Mouse (Mus musculus) embryonic facial prominence, embryonic 14.5 days (tissue): ENCODE results near the gene Rilpl1. TPM values are rescaled to one million over a fixed set of nuclear protein-coding genes. Genes with fewer than 3 reads are reported as not detected.
A peak's percentile ranks its signal among the peaks of the same experiment; 100 is the strongest.

ENCODE experiments used
- ATAC-seq: fragments of 200-750 bp; cut with Nextera tagmentation; 2 replicates; pipeline ENCODE4 v1.8.0; 2017; ENCODE audit warnings: low read depth, moderate number of reproducible peaks, moderate TSS enrichment
- DNase-seq: peaks from one replicate; pipeline ENCODE4 v3.0.0-alpha.2; 2015; ENCODE audit warnings: low spot score
- H3K27ac ChIP-seq: fragments of 300-500 bp; sonication (generic); replicated peaks from 2 replicates; pipeline ENCODE4 v1.5.1; 2014; ENCODE audit warnings: low read depth, mild to moderate bottlenecking, low read length, moderate library complexity
- H3K27me3 ChIP-seq: fragments of 300-500 bp; sonication (generic); replicated peaks from 2 replicates; pipeline ENCODE4 v1.6.1; 2014; ENCODE audit warnings: low read length; ENCODE audit not compliant: control insufficient read depth, insufficient read depth
- H3K36me3 ChIP-seq: fragments of 300-500 bp; sonication (generic); 2 replicates; pipeline ENCODE4 v1.6.1; 2014; ENCODE audit warnings: low read length, mixed read lengths; ENCODE audit not compliant: control insufficient read depth, insufficient read depth
- H3K4me1 ChIP-seq: fragments of 300-500 bp; sonication (generic); 2 replicates; pipeline ENCODE4 v1.6.1; 2014; ENCODE audit warnings: antibody characterized with exemption, low read length; ENCODE audit not compliant: control insufficient read depth, insufficient read depth
- H3K4me2 ChIP-seq: fragments of 300-500 bp; sonication (generic); 2 replicates; pipeline ENCODE4 v1.6.1; 2014; ENCODE audit warnings: low read depth, mild to moderate bottlenecking, low read length, moderate library complexity, mixed read lengths
- H3K4me3 ChIP-seq: fragments of 300-500 bp; sonication (generic); 2 replicates; pipeline ENCODE4 v1.5.1; 2014; ENCODE audit warnings: low read depth, mild to moderate bottlenecking, low read length
- H3K9ac ChIP-seq: fragments of 300-500 bp; sonication (generic); 2 replicates; pipeline ENCODE4 v1.6.1; 2014; ENCODE audit warnings: low read depth, mild to moderate bottlenecking, low read length, moderate library complexity, mixed read lengths
- H3K9me3 ChIP-seq: fragments of 300-500 bp; sonication (generic); 2 replicates; pipeline ENCODE4 v1.6.1; 2016; ENCODE audit warnings: low read length; ENCODE audit not compliant: control insufficient read depth
- WGBS: fragments of 180-500 bp; shearing (Covaris S2); extraction: QIAGEN DNeasy Blood & Tissue Kit; methylation state at CpG from one replicate; pipeline ENCODE4 v1.1.7; 2014; 5-methylcytosine and 5-hydroxymethylcytosine counted together
- polyA plus RNA-seq: library from polyadenylated mRNA; unstranded; fragments of >200 nt; fragmentation: Nextera tagmentation; extraction: Ambion mirVana; gene quantifications from 2 replicates; pipeline ENCODE4 v1.2.1, GENCODE M21; 2014

Gene Rilpl1
- polyA plus RNA-seq, result 27.0 and 29.6 TPM in 2 replicates

DNA sequence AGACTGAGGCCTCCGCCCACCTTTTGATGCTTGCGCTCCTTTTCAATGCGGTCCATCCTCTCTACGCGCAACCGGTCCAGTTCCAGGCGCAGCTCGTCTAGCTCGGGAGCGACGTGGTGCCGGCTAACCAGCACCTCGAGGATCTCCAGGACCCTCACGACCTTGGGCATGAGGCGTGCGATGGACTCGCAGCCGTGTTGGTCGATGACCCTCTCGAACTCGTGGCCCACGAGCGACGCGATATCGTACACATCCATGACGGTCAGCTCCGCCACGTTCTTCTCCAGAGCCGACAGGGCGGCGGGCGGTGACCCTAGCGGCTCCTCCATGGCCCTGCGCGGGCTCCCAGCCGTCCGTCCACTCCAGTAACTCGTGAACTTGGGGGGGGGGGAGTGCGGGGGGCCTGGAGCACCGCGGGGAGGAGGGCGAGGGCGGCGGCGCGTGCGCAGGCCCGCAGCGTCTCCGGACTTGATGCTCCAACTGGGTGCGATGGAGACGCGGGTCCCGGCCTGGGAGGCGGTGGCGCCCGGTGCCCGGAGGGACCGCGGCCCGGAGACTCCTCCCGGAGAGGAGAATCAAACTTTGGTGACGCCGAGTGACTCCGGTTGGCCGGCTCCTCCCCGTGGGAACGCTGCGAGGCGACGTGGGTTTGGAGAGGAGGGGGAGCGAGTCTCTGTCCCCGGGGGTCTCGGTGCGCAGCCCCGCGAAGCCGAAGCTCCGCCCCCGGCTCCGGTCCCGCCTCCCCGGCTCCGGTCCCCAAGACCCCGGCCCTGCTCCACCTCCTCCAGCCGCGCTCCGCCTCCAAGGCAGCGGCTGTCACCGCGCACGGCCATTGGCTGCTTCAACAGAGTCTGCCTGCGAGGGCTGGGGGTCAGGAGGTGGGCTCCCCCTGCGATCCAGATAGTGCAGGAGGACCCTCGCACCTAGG is at the start of gene Rilpl1:
TSS of gene Rilpl1 (minus strand) at position 737 of the 928 bp plus-strand sequence.
- Histone ChIP-seq H3K4me1 (peaks cover 21% of the 10 kb centered on the region), H3K9ac (peak within 1 kb of the TSS; percentile 83), H3K4me3 (peak within 1 kb of the TSS; percentile 83), H3K27me3 (no peaks in the 10 kb centered on the region), H3K9me3 (no peaks in the 10 kb centered on the region), H3K4me2 (peak within 1 kb of the TSS; percentile 76), H3K36me3 (0 out of 2 replicates have a peak, but pooled peaks cover 3% of the 10 kb centered on the region), H3K27ac (peak within 1 kb of the TSS; percentile 49)
- ATAC-seq, result peak; percentile 95
- WGBS, result under 1% methylated on average over 46 of the region's 96 CpGs
- DNase-seq, result peak; percentile 94

DNA sequence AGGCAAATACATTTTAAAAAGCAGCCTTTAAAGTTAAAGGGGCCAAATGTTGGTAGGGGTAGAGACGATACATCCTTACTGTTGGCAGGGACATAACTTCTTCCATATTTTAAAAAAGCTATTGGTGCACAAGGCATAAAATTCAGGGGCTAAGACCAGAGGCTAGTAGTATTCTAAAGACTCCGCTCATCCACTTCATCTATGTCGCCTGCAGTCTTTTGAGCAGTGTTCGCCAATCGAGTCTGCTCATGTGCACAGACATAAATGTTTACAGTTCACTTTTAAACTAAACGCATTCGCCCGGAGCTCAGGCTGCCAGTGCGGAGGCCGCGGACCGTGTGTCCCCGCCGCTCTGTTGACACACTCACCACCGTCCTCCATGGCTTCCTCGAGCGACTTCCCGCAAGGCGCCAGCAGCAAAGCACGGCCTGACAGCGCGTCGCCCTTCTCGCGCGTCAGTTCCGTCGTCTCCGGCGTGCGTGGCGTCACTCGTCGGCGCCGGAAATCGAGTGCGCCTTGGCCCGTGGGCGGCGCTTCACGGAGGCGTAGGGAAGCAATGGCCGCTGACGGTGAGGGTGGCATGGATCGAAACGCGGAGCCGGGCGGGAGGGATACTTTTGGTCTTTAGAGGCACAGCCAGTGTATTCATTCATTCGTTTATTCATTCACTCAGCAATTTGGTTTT is 47.6 kb upstream of the Rilpl1 start, which contains the start of the genes Eif2b1 and Gtf2h3:
TSS of gene Eif2b1 (minus strand) at position 499 of the 685 bp plus-strand sequence.
TSS of gene Gtf2h3 (plus strand) at position 508 of the 685 bp plus-strand sequence.
- 2% methylated on average over 41 of the region's 51 CpGs for WGBS
- Histone ChIP-seq H3K4me1 (peaks cover 14% of the 10 kb centered on the region), H3K27me3 (no peaks in the 10 kb centered on the region), H3K4me3 (peak within 1 kb of the TSS; percentile 68), H3K36me3 (peaks cover 50% of the 10 kb centered on the region), H3K27ac (no peak within 1 kb of the TSS; the same call in 1 of the 2 replicates), H3K4me2 (peak within 1 kb of the TSS; percentile 90), H3K9me3 (no peaks in the 10 kb centered on the region), H3K9ac (peak within 1 kb of the TSS; percentile 75)
- ATAC-seq, result peak; percentile 95
- peak; percentile 96 for DNase-seq

DNA sequence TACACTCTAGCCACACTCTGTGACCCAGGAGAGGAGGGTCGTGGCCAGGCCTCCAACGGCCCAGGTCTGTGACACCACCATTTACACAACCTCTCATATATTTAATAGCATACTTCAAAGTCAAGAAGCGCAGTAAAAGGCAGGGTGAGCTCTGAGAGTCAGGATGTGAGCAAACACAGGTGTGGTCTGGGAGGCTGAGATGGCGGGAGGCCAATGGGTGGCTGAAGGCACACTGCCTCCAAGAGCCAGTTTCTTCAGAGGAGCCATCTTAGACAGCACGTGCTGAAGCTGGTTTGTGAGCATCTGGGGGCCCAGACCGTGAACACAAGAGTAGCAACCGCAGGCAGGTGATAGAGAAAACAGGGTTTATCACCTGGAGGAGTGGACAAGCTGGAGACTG is 44.3 kb upstream of the Rilpl1 start:
- no peak for ATAC-seq
- 96% methylated on average over 7 of the region's 7 CpGs for WGBS

DNA sequence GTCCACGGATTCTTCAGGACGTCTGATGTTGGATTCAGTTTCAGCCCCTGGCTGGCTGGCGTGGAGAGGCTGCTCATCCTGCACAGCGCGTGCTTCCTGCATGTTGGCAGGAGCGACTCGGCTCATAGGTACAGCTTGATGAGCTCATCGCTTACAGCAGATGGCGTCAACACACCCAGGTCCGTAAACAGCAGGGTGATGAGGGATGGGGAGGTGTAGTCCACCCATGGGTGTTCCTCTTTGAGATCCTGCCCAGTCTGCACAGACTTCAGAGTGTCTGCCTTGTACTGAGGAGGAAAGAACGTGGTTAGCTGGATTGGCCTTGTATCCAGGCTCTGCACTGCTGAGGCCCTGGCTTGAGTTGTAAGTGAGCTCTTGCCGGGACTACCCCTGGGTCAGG is 39.9 kb upstream of the Rilpl1 start:
- Histone ChIP-seq H3K4me2 (no peak overlapping the region), H3K4me3 (no peak overlapping the region), H3K9me3 (no peaks in the 10 kb centered on the region), H3K9ac (no peak overlapping the region), H3K27me3 (no peaks in the 10 kb centered on the region), H3K4me1 (no peaks in the 10 kb centered on the region), H3K27ac (no peak overlapping the region), H3K36me3 (peaks cover 99% of the 10 kb centered on the region)
- ATAC-seq (no peak), DNase-seq (no peak)
- WGBS, result 84% methylated on average over 12 of the region's 12 CpGs

More for the DNA sequence above, 44.3 kb upstream of the Rilpl1 start:
- H3K9me3 ChIP-seq, result no peaks in the 10 kb centered on the region
- no peak overlapping the region for H3K4me3 ChIP-seq
- no peak overlapping the region for H3K4me2 ChIP-seq
- peaks cover 69% of the 10 kb centered on the region for H3K36me3 ChIP-seq
- DNase-seq, result no peak
- H3K27me3 ChIP-seq, result no peaks in the 10 kb centered on the region
- no peak overlapping the region for H3K27ac ChIP-seq
- no peak overlapping the region for H3K9ac ChIP-seq
- peaks cover 14% of the 10 kb centered on the region for H3K4me1 ChIP-seq

DNA sequence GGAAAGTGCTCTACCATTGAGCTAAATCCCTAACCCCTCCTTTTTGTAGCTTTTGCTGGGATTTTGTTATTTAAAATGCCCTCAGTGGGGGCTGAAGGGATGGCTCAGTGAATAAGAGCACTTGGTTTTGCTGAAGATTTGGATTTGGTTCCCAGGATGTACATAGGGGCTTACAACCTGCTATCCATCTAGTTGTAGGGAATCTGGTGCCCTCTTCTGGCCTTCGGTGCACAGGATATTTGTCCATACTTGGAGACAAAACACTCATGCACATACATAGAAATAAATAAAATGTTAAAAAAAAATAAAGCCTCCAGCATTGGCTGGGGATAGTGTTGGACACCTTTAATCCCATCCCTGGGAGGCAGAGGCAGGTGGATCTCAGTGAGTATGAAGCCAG is 24.0 kb upstream of the Rilpl1 start:
- H3K4me3 ChIP-seq, result no peak overlapping the region
- H3K9ac ChIP-seq, result no peak overlapping the region
- H3K27ac ChIP-seq, result no peak overlapping the region
- 80% methylated on average over 1 of the region's 1 CpGs for WGBS
- peaks cover 53% of the 10 kb centered on the region for H3K36me3 ChIP-seq
- H3K4me2 ChIP-seq, result no peak overlapping the region
- DNase-seq, result peak; percentile 22
- H3K9me3 ChIP-seq, result no peaks in the 10 kb centered on the region
- no peaks in the 10 kb centered on the region for H3K27me3 ChIP-seq
- ATAC-seq, result no peak
- H3K4me1 ChIP-seq, result peaks cover 8% of the 10 kb centered on the region; the same call in 1 of the 2 replicates

DNA sequence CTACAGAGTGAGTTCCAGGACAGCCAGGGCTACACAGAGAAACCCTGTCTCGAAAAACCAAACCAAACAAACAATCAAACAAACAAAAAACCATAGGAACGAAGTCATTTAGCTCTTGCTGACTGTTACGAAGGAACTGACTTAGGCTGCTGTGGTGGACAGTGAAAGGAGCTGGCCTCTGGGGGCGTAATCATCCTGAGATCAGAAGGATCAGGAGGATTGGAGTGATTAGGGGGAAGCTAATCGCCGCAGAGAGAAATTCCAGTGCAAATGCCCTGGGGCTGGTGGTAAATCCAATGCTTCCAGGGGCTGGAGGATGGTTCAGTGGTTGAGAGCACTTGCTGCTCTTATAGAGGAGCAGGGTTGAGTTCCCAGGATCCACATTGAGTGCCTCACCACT is 22.4 kb upstream of the Rilpl1 start:
- ATAC-seq (no peak), DNase-seq (no peak)
- no peaks in the 10 kb centered on the region for H3K27me3 ChIP-seq
- no peak overlapping the region for H3K9ac ChIP-seq
- WGBS, result 45% methylated on average over 6 of the region's 6 CpGs
- H3K4me3 ChIP-seq, result peak overlapping the region; percentile 75
- H3K27ac ChIP-seq, result no peak overlapping the region
- peaks cover 8% of the 10 kb centered on the region; the same call in 1 of the 2 replicates for H3K4me1 ChIP-seq
- peaks cover 41% of the 10 kb centered on the region for H3K36me3 ChIP-seq
- H3K4me2 ChIP-seq, result peak overlapping the region; percentile 85
- H3K9me3 ChIP-seq, result no peaks in the 10 kb centered on the region

DNA sequence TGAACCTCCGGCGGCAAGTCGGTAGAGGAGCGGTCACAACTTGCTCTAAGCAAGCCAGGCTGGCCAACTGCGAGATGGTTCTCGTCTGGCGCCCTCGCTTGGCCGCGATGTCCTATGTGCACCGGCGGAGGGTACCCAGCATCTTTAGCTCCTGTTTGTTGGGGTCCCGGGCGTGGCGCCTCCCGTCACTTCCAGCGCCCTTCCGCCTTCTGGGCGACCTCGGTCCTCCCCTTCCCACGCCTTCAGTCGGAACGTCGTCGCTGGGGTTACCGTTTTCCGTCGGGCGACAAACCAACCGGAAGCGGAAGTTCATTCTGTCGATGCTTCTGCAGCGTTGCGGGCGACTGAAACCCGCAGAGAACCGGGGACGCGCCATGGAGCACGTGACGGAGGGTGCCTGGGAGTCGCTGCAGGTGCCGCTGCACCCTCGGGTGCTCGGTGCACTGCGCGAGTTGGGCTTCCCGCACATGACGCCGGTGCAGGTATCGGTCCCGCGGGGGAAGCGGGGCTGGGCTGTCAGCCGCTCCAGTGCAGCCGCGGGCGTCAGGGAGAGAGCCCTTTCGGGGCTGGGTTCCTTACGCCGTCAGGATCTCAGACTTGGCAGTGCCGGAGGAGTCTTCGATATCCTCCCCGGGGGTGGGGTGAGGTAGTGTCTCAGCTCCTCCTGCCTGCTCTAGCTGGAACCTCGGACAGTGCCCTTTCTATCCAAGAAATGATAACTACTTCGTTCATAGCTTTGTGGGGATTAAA is 21.5 kb upstream of the Rilpl1 start, which contains the start of gene Ddx55:
TSS of gene Ddx55 (plus strand) at position 307 of the 750 bp plus-strand sequence.
- 1% methylated on average over 61 of the region's 66 CpGs for WGBS
- peak; percentile 91 for ATAC-seq
- Histone ChIP-seq H3K36me3 (peaks cover 41% of the 10 kb centered on the region), H3K9ac (peak within 1 kb of the TSS; percentile 75), H3K4me1 (peaks cover 8% of the 10 kb centered on the region; the same call in 1 of the 2 replicates), H3K9me3 (no peaks in the 10 kb centered on the region), H3K27ac (peak within 1 kb of the TSS; percentile 83), H3K27me3 (no peaks in the 10 kb centered on the region), H3K4me2 (peak within 1 kb of the TSS; percentile 85), H3K4me3 (peak within 1 kb of the TSS; percentile 75)
- peak; percentile 95 for DNase-seq

DNA sequence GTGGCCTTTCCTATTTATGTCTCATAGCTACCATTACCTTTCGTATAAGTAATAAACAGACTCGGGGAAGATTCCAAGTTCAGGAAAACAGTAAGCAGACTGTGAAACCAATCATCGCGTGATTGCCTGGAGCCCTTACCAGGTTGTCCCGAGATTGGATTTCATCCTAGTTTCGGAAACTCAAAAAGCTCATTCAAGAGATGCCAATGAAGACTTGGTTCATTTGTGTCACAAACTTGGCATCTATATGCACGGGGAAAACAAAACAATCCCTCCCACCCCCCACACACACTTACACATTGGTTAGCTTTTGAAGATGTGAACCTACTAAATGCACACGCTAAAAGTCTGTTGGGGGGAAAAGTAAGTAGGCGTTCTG is 20.9 kb upstream of the Rilpl1 start:
- H3K9ac ChIP-seq, result peak overlapping the region; percentile 75
- H3K9me3 ChIP-seq, result no peaks in the 10 kb centered on the region
- peaks cover 8% of the 10 kb centered on the region; the same call in 1 of the 2 replicates for H3K4me1 ChIP-seq
- H3K4me3 ChIP-seq, result peak overlapping the region; percentile 75
- DNase-seq (no peak), ATAC-seq (no peak)
- H3K36me3 ChIP-seq, result peaks cover 42% of the 10 kb centered on the region
- H3K27ac ChIP-seq, result peak overlapping the region; percentile 83
- H3K4me2 ChIP-seq, result peak overlapping the region; percentile 85
- no peaks in the 10 kb centered on the region for H3K27me3 ChIP-seq
- WGBS, result 6% methylated on average over 9 of the region's 9 CpGs
